Mouse (Mus musculus) cerebellum, adult 2 months (tissue): ENCODE measurements around the gene Cyp2a4. TPM values are rescaled to one million over a fixed set of nuclear protein-coding genes. Genes with fewer than 3 reads are reported as not detected.
"Not testable (repeated sequence)": the region's sequence is repeated elsewhere in the genome, so short reads cannot be mapped to it uniquely, and the experiment has no call there.

Source experiments
- DNase-seq, 2 experiments: peaks; one replicate each; pipeline ENCODE4 v3.0.0; 2021
- H3K27ac ChIP-seq: fragments of 200-500 bp; 2 replicates; pipeline ENCODE4 v1.5.1; 2012; ENCODE audit warnings: low read length, control low read depth, inconsistent platforms; ENCODE audit not compliant: insufficient read depth
- H3K27me3 ChIP-seq: fragments of 200-500 bp; 2 replicates; pipeline ENCODE4 v1.6.1; 2012; ENCODE audit warnings: inconsistent platforms, mild to moderate bottlenecking, low read length, moderate library complexity; ENCODE audit not compliant: control insufficient read depth, insufficient read depth
- H3K4me1 ChIP-seq: fragments of 200-500 bp; 2 replicates; pipeline ENCODE4 v1.6.1; 2011; ENCODE audit warnings: low read length; ENCODE audit not compliant: control insufficient read depth, insufficient read depth
- H3K4me3 ChIP-seq: fragments of 200-500 bp; replicated peaks from 2 replicates; pipeline ENCODE3; 2011; ENCODE audit warnings: mild to moderate bottlenecking, low read depth, low read length, control low read depth; ENCODE audit not compliant: insufficient read depth
- WGBS: fragments of 180-500 bp; shearing (Covaris S2); methylation state at CpG from one replicate; pipeline ENCODE4 v1.1.7; 2018; 5-methylcytosine and 5-hydroxymethylcytosine counted together
- polyA plus RNA-seq: library from polyadenylated mRNA; depleted of rRNA; stranded (reverse); fragments of >200 nt; gene quantifications from 2 replicates; pipeline ENCODE4 v1.2.3, GENCODE M21; 2012; rRNA removed

Cyp2a4 gene
- not detected in 2 replicates for polyA plus RNA-seq

- 35% methylated on average over 2 of the region's 2 CpGs for WGBS
- DNase-seq, H3K27me3 ChIP-seq, H3K4me1 ChIP-seq, H3K4me3 ChIP-seq, H3K27ac ChIP-seq: not testable (repeated sequence)
Measured at GRCm38 (mm10) chr7:26306926-26307325, at the start of gene Cyp2a4. Cyp2a4 (plus strand) TSS chr7:26307169.

- DNase-seq, H3K27me3 ChIP-seq, H3K4me1 ChIP-seq, H3K27ac ChIP-seq, H3K4me3 ChIP-seq: not testable (repeated sequence)
- WGBS: 71% methylated on average over 1 of the region's 1 CpGs
Measured at GRCm38 (mm10) chr7:26260034-26260433, 46.9 kb upstream of the Cyp2a4 start, which contains the start of gene Vmn1r184. Vmn1r184 (plus strand) TSS chr7:26260334.

GRCm38 (mm10) chr7:26303429-26304166 is 3.4 kb upstream of the Cyp2a4 start:
- 75% methylated on average over 8 of the region's 8 CpGs for WGBS
- H3K27me3 ChIP-seq, H3K4me1 ChIP-seq, H3K27ac ChIP-seq, H3K4me3 ChIP-seq, DNase-seq: not testable (repeated sequence)

DNA sequence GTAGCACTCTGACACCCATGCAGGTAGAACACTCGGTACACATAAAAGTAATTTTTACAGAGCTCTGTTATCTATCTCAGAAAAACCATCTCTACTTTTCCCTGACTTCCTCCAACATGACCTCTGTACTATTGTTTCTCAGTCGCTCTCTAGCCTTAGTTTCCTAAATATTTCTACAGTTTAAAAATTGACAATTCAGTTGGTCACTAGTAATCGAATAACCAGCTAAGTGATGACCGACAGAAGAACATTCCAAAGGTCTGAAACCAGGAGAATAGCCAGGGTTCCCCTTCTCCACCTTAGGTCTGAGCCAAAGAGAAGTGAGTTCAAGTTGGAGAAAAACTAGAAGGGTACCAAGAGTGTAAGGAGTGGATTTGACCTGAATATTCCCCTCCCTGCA is 4.8 kb downstream of the Cyp2a4 start:
- H3K4me3 ChIP-seq, H3K27ac ChIP-seq, H3K4me1 ChIP-seq, DNase-seq, H3K27me3 ChIP-seq: not testable (repeated sequence)
- WGBS: 71% methylated on average over 4 of the region's 4 CpGs

DNA sequence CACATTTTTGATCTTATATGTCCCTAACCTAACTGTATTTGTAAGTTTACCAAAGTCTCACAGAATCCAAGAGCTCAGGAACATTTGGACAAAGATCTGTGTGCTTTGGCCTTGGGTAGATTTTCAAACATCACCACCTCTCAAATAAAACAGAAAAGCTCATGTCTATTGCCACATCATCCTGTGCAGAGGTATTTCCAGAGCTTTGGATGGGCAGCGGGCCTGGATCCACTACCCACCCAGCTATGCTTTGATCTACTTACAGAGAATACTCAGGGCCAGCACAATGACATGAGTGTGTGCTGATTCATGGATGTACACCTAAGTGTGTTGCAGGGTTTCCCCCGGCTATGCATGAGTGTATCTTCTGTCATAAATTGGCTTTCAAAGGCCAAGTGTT is 8.2 kb downstream of the Cyp2a4 start:
- 83% methylated on average over 2 of the region's 2 CpGs for WGBS
- not testable (repeated sequence) for H3K27me3 ChIP-seq, H3K4me3 ChIP-seq, DNase-seq, H3K27ac ChIP-seq, H3K4me1 ChIP-seq

DNA sequence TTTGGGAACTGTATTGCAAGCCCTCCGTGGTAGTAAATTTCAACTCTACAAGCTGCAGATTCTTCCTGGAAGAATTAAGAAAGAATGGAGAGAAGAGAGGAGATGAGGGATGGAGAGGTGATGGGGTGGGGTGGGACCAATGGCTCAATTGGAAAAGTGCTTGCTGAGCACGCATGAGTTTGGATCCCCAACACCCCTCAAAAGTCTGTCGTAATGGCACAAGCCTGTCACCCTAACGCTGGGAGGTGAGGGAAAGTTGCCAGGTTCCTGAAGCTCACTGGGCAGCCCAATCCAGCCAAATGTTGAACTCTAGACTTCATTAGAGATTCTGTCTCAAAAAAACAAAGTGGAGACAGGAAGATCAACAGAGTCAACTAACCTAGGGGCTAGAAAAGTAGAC is 8.8 kb downstream of the Cyp2a4 start:
- H3K4me1 ChIP-seq, DNase-seq: not testable (repeated sequence)
- 76% methylated on average over 4 of the region's 4 CpGs for WGBS

GRCm38 (mm10) chr7:26320361-26320760 is 13.4 kb downstream of the Cyp2a4 start:
- H3K27ac ChIP-seq, DNase-seq, H3K4me3 ChIP-seq, H3K4me1 ChIP-seq, H3K27me3 ChIP-seq: not testable (repeated sequence)
- WGBS: 69% methylated on average over 3 of the region's 3 CpGs

More for the DNA sequence above, 8.8 kb downstream of the Cyp2a4 start:
- H3K27ac ChIP-seq, H3K4me3 ChIP-seq, H3K27me3 ChIP-seq: not testable (repeated sequence)

DNA sequence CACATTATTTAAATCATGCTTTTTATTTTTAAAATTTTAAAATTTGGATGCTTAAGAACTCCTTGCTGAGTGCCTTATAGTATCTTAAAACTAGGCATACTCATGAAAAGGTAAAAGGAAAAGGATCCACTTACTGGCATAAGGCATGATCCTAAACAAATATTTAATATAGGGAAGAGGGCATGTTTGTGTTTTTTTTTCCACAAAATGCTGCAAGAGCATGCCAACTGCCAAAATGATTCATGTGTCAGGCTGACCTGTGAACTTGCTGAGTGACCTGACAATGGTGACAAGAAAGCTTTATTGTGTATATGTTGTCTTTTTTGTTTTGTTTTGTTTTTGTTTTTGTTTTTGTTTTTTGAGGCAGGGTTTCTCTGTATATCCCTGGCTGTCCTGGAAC is 43.2 kb downstream of the Cyp2a4 start:
- DNase-seq, H3K27ac ChIP-seq, H3K4me3 ChIP-seq, H3K4me1 ChIP-seq, H3K27me3 ChIP-seq: not testable (repeated sequence)

- not testable (repeated sequence) for H3K27ac ChIP-seq, H3K27me3 ChIP-seq, DNase-seq, H3K4me1 ChIP-seq, H3K4me3 ChIP-seq
- WGBS: 76% methylated on average over 2 of the region's 3 CpGs
Measured at GRCm38 (mm10) chr7:26352258-26352657, 45.3 kb downstream of the Cyp2a4 start.

DNA sequence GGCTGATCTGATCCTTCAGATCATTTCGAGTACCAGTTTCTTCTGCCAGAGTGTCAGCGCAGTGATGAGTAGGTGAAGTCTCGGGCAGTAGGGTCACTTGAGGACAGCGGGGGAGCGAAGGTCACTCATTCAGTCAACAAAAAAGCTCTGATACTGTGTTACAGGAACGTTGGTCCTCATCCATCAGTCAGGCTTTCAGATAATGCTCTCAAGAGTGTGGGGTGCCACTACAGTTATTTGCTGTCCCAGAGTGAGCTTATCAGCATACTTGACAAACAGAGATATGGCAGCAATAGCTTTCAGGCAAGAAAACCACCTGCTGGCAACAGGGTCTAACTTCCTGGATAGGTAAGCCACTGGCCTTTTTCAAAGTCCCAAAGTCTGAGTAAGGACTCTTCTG is 49.8 kb downstream of the Cyp2a4 start:
- H3K4me3 ChIP-seq, H3K27ac ChIP-seq, H3K4me1 ChIP-seq, H3K27me3 ChIP-seq, DNase-seq: not testable (repeated sequence)
- 80% methylated on average over 6 of the region's 6 CpGs for WGBS

Other genes with a start within 250 kb of the Cyp2a4 start
- not detected in 2 replicates for gene Cyp2b13, start 245.7 kb upstream of the Cyp2a4 start, polyA plus RNA-seq
- gene Cyp2b9, start 133.8 kb upstream of the Cyp2a4 start, polyA plus RNA-seq: not detected in 2 replicates
- not detected in 2 replicates for gene Vmn1r184, start 46.8 kb upstream of the Cyp2a4 start, polyA plus RNA-seq
- not detected in 2 replicates for gene Nlrp9c, start 96.5 kb downstream of the Cyp2a4 start, polyA plus RNA-seq
- not detected in 2 replicates for gene Nlrp4a, start 127.9 kb downstream of the Cyp2a4 start, polyA plus RNA-seq
- gene Nlrp9a, start 227.9 kb downstream of the Cyp2a4 start, polyA plus RNA-seq: not detected in 2 replicates